Mouse (Mus musculus): ENCODE data around the gene Epo. TPM values are rescaled to one million over a fixed set of nuclear protein-coding genes. Genes with fewer than 3 reads are reported as not detected.

Epo gene
- total and polyA plus RNA-seq, 2 experiments from 2014 or later: not detected

GRCm38 (mm10) chr5:137553898-137554297 is 20.9 kb upstream of the Epo start:
- H3K9ac ChIP-seq: peak overlapping the region; percentile 81
- ATAC-seq (peak; percentile 23), DNase-seq (no peak)
- H3K4me3 ChIP-seq (ENCODE audit: low read depth, low read length): peak overlapping the region; percentile 72
- H3K27me3 ChIP-seq (ENCODE audit: insufficient read depth, low read length): no peaks in the 10 kb centered on the region
- H3K9me3 ChIP-seq (ENCODE audit: low read length): no peaks in the 10 kb centered on the region
- WGBS: 50% methylated on average over 11 of the region's 11 CpGs
- TF ChIP-seq CTCF (IDR thresholded peaks at IDR 0.05; ENCODE audit: low read depth): no peak
- peaks cover 8% of the 10 kb centered on the region; the same call in 1 of the 2 replicates for H3K4me1 ChIP-seq (ENCODE audit: insufficient read depth)
- H3K27ac ChIP-seq (ENCODE audit: low read depth, low read length): peak overlapping the region; percentile 73; the same call in 1 of the 2 replicates
- H3K36me3 ChIP-seq (ENCODE audit: insufficient read depth): no peaks in the 10 kb centered on the region
- peak overlapping the region; percentile 73 for H3K4me2 ChIP-seq (ENCODE audit: low read depth)

- Histone ChIP-seq H3K4me3 (ENCODE audit: low read depth, low read length) (peak within 1 kb of the TSS; percentile 72), H3K9ac (peak within 1 kb of the TSS; percentile 81), H3K27me3 (ENCODE audit: insufficient read depth, low read length) (no peaks in the 10 kb centered on the region), H3K36me3 (ENCODE audit: insufficient read depth) (no peaks in the 10 kb centered on the region), H3K4me2 (ENCODE audit: low read depth) (peak within 1 kb of the TSS; percentile 73), H3K27ac (ENCODE audit: low read depth, low read length) (peak within 1 kb of the TSS; percentile 73), H3K4me1 (ENCODE audit: insufficient read depth) (peaks cover 8% of the 10 kb centered on the region; the same call in 1 of the 2 replicates), H3K9me3 (ENCODE audit: low read length) (no peaks in the 10 kb centered on the region)
- ATAC-seq (peak; percentile 97), DNase-seq (peak; percentile 94)
- TF ChIP-seq CTCF (IDR thresholded peaks at IDR 0.05; ENCODE audit: low read depth): no peak
- WGBS: 3% methylated on average over 37 of the region's 37 CpGs
Measured at GRCm38 (mm10) chr5:137553411-137553837, 20.4 kb upstream of the Epo start, which contains the start of gene Actl6b. TSS of gene Actl6b (plus strand) at chr5:137553517.

DNA sequence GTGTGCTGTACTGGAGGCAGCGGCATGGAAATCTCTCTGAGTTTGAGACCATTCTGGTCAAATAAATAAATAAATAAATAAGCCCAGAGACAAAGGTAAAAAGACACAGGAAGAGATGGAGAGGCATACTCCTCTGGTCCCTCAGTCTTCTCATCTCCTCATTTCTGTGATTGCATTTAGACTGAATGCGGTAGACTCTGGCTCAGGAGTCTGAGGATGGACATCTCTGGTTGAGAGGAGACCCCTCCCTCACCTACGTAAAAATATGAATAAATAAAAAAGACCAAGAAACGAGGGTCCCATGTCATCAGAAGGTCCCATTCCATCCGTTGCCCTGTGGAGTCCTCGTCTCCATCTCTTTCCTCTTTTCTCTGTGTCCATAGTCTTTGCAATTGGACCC is 20.0 kb upstream of the Epo start:
- peak; percentile 28; the same call in 1 of the 2 replicates for ATAC-seq
- 23% methylated on average over 6 of the region's 6 CpGs for WGBS
- Histone ChIP-seq H3K9me3 (ENCODE audit: low read length) (no peaks in the 10 kb centered on the region), H3K27me3 (ENCODE audit: insufficient read depth, low read length) (no peaks in the 10 kb centered on the region), H3K4me1 (ENCODE audit: insufficient read depth) (peaks cover 8% of the 10 kb centered on the region; the same call in 1 of the 2 replicates), H3K27ac (ENCODE audit: low read depth, low read length) (peak overlapping the region; percentile 73), H3K4me2 (ENCODE audit: low read depth) (peak overlapping the region; percentile 73), H3K4me3 (ENCODE audit: low read depth, low read length) (peak overlapping the region; percentile 72), H3K9ac (peak overlapping the region; percentile 81), H3K36me3 (ENCODE audit: insufficient read depth) (no peaks in the 10 kb centered on the region)
- no peak for TF ChIP-seq CTCF (IDR thresholded peaks at IDR 0.05; ENCODE audit: low read depth)
- DNase-seq: no peak

DNA sequence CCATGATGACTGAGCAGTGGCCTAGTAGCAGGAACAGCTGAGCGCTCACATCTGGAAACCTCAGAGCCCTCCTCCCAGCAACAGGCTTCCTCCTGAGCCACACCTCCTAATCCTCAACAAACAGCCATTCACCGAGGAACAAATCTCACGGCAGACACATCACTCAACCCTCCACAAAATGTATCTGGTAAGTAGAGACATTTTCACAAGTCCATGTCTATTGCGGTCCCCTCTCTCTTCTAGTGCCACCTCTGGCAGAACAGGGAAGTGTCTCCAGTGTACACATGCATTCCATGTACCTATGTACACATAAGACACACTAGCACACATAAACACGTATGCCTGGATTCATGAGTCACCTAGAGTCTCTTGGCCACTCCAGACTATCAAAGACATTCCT is 18.1 kb upstream of the Epo start:
- WGBS: 74% methylated on average over 5 of the region's 5 CpGs
- Histone ChIP-seq H3K4me1 (ENCODE audit: insufficient read depth) (peaks cover 8% of the 10 kb centered on the region; the same call in 1 of the 2 replicates), H3K9ac (no peak overlapping the region), H3K4me3 (ENCODE audit: low read depth, low read length) (no peak overlapping the region), H3K36me3 (ENCODE audit: insufficient read depth) (no peaks in the 10 kb centered on the region), H3K9me3 (ENCODE audit: low read length) (no peaks in the 10 kb centered on the region), H3K4me2 (ENCODE audit: low read depth) (no peak overlapping the region), H3K27ac (ENCODE audit: low read depth, low read length) (no peak overlapping the region), H3K27me3 (ENCODE audit: insufficient read depth, low read length) (no peaks in the 10 kb centered on the region)
- ATAC-seq (no peak), DNase-seq (no peak)
- peak; percentile 52 for TF ChIP-seq CTCF (IDR thresholded peaks at IDR 0.05; ENCODE audit: low read depth)

DNA sequence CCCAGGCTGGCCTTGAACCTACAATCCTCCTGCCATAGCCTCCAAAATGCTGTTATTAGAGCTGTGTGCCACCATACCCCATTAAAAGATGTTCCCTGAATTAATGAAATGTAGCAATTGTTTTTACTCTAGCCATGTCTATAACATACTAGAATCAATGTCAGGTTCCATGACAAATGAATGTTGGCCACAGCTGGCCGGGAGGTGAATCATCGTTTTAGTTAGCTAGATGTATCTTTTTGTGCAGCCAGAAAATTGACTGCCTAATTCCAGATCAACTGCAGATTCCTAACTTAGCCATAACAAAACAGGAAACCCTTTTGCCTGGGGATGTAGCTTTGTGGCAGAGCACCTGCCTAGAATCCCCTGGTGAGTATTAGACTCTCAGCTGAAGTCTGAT is 16.8 kb upstream of the Epo start:
- WGBS: 86% methylated on average over 2 of the region's 2 CpGs
- no peak for DNase-seq
- ATAC-seq: no peak
- no peak for TF ChIP-seq CTCF (IDR thresholded peaks at IDR 0.05; ENCODE audit: low read depth)
- Histone ChIP-seq H3K27me3 (ENCODE audit: insufficient read depth, low read length) (no peaks in the 10 kb centered on the region), H3K4me3 (ENCODE audit: low read depth, low read length) (no peak overlapping the region), H3K4me1 (ENCODE audit: insufficient read depth) (peaks cover 6% of the 10 kb centered on the region; the same call in 1 of the 2 replicates), H3K27ac (ENCODE audit: low read depth, low read length) (no peak overlapping the region), H3K9me3 (ENCODE audit: low read length) (no peaks in the 10 kb centered on the region), H3K36me3 (ENCODE audit: insufficient read depth) (no peaks in the 10 kb centered on the region), H3K9ac (no peak overlapping the region), H3K4me2 (ENCODE audit: low read depth) (no peak overlapping the region)

DNA sequence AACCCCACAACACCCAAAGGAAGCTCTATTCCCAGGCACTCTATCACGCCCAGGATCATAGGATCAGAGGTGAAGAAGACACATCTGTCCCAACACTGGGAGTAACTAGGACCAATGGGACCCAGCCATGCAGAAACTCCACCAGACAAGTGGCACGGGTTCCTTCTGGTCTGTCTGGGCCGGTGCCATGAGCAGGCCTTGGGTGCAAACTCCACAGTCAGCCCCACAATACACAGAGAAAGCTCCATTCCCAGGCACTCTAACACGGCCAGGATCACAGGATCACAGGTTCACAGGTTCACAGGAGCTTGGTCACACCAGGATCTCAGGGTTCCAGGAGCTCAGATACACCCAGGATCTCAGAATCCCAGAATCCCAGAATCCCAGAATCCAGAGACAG is 12.6 kb upstream of the Epo start:
- no peaks in the 10 kb centered on the region for H3K36me3 ChIP-seq (ENCODE audit: insufficient read depth)
- no peak overlapping the region for H3K27ac ChIP-seq (ENCODE audit: low read depth, low read length)
- DNase-seq (no peak), ATAC-seq (no peak)
- no peaks in the 10 kb centered on the region for H3K4me1 ChIP-seq (ENCODE audit: insufficient read depth)
- no peak overlapping the region for H3K4me2 ChIP-seq (ENCODE audit: low read depth)
- no peak overlapping the region for H3K9ac ChIP-seq
- H3K9me3 ChIP-seq (ENCODE audit: low read length): no peaks in the 10 kb centered on the region
- TF ChIP-seq CTCF (IDR thresholded peaks at IDR 0.05; ENCODE audit: low read depth): no peak
- H3K4me3 ChIP-seq (ENCODE audit: low read depth, low read length): no peak overlapping the region
- no peaks in the 10 kb centered on the region for H3K27me3 ChIP-seq (ENCODE audit: insufficient read depth, low read length)
- 73% methylated on average over 4 of the region's 4 CpGs for WGBS

- Histone ChIP-seq H3K4me3 (ENCODE audit: low read depth, low read length) (no peak overlapping the region), H3K4me2 (ENCODE audit: low read depth) (no peak overlapping the region), H3K4me1 (ENCODE audit: insufficient read depth) (no peaks in the 10 kb centered on the region), H3K9ac (no peak overlapping the region), H3K36me3 (ENCODE audit: insufficient read depth) (no peaks in the 10 kb centered on the region), H3K9me3 (ENCODE audit: low read length) (no peaks in the 10 kb centered on the region), H3K27ac (ENCODE audit: low read depth, low read length) (no peak overlapping the region), H3K27me3 (ENCODE audit: insufficient read depth, low read length) (no peaks in the 10 kb centered on the region)
- ATAC-seq (no peak), DNase-seq (no peak)
- WGBS: 67% methylated on average over 6 of the region's 6 CpGs
- no peak for TF ChIP-seq CTCF (IDR thresholded peaks at IDR 0.05; ENCODE audit: low read depth)
Measured at GRCm38 (mm10) chr5:137544926-137545325, 11.9 kb upstream of the Epo start.
